Mouse (Mus musculus): ENCODE measurements around the gene Pkp4. TPM values are rescaled to one million over a fixed set of nuclear protein-coding genes. Genes with fewer than 3 reads are reported as not detected.

Gene Pkp4
- polyA plus RNA-seq, 1 experiment from 2014 or later = 30.8 TPM

GRCm38 (mm10) chr2:59313293-59313692 is 152.6 kb downstream of the Pkp4 start:
- Histone ChIP-seq H3K27ac (no peak overlapping the region), H3K9me3 (peaks cover 1% of the 10 kb centered on the region; the same call in 1 of the 2 replicates), H3K4me3 (no peak overlapping the region), H3K36me3 (peaks cover 56% of the 10 kb centered on the region), H3K27me3 (no peaks in the 10 kb centered on the region), H3K4me2 (no peak overlapping the region), H3K4me1 (no peaks in the 10 kb centered on the region), H3K9ac (no peak overlapping the region)
- ATAC-seq (ENCODE audit: borderline replicate concordance, extremely low read depth, low FRiP score, low TSS enrichment) = no peak
- WGBS = 62% methylated on average over 6 of the region's 6 CpGs

GRCm38 (mm10) chr2:59318631-59319030 is 158.0 kb downstream of the Pkp4 start:
- Histone ChIP-seq H3K27me3 (no peaks in the 10 kb centered on the region), H3K4me1 (no peaks in the 10 kb centered on the region), H3K27ac (no peak overlapping the region), H3K4me2 (no peak overlapping the region), H3K9ac (no peak overlapping the region), H3K4me3 (no peak overlapping the region), H3K36me3 (peaks cover 53% of the 10 kb centered on the region), H3K9me3 (peaks cover 8% of the 10 kb centered on the region; the same call in 1 of the 2 replicates)
- 96% methylated on average over 1 of the region's 1 CpGs for WGBS
- ATAC-seq (ENCODE audit: borderline replicate concordance, extremely low read depth, low FRiP score, low TSS enrichment) = no peak

GRCm38 (mm10) chr2:59327946-59328345 is 167.3 kb downstream of the Pkp4 start:
- Histone ChIP-seq H3K4me2 (no peak overlapping the region), H3K9ac (no peak overlapping the region), H3K9me3 (no peaks in the 10 kb centered on the region), H3K27me3 (no peaks in the 10 kb centered on the region), H3K27ac (no peak overlapping the region), H3K4me1 (no peaks in the 10 kb centered on the region), H3K4me3 (no peak overlapping the region), H3K36me3 (peaks cover 8% of the 10 kb centered on the region)
- WGBS = 93% methylated on average over 5 of the region's 5 CpGs
- no peak for ATAC-seq (ENCODE audit: borderline replicate concordance, extremely low read depth, low FRiP score, low TSS enrichment)

- H3K9ac ChIP-seq = no peak overlapping the region
- no peak overlapping the region for H3K4me3 ChIP-seq
- H3K9me3 ChIP-seq = no peaks in the 10 kb centered on the region
- no peak overlapping the region for H3K27ac ChIP-seq
- peaks cover 8% of the 10 kb centered on the region; the same call in 1 of the 2 replicates for H3K36me3 ChIP-seq
- no peak overlapping the region for H3K4me2 ChIP-seq
- no peak for ATAC-seq (ENCODE audit: borderline replicate concordance, extremely low read depth, low FRiP score, low TSS enrichment)
- no peaks in the 10 kb centered on the region for H3K4me1 ChIP-seq
- H3K27me3 ChIP-seq = no peaks in the 10 kb centered on the region
- WGBS = 85% methylated on average over 9 of the region's 9 CpGs
These were observed 170.4 kb downstream of the Pkp4 start for GRCm38 (mm10) chr2:59331093-59331492.

- Histone ChIP-seq H3K36me3 (peaks cover 13% of the 10 kb centered on the region; the same call in 1 of the 2 replicates), H3K9ac (no peak overlapping the region), H3K27ac (no peak overlapping the region), H3K4me3 (no peak overlapping the region), H3K9me3 (no peaks in the 10 kb centered on the region), H3K4me1 (no peaks in the 10 kb centered on the region), H3K4me2 (no peak overlapping the region), H3K27me3 (no peaks in the 10 kb centered on the region)
- WGBS = 95% methylated on average over 4 of the region's 4 CpGs
- no peak for ATAC-seq (ENCODE audit: borderline replicate concordance, extremely low read depth, low FRiP score, low TSS enrichment)
These were observed 171.9 kb downstream of the Pkp4 start for GRCm38 (mm10) chr2:59332523-59332922.

- ATAC-seq (ENCODE audit: borderline replicate concordance, extremely low read depth, low FRiP score, low TSS enrichment) = no peak
- H3K27me3 ChIP-seq = no peaks in the 10 kb centered on the region
- H3K9ac ChIP-seq = no peak overlapping the region
- no peak overlapping the region for H3K27ac ChIP-seq
- H3K9me3 ChIP-seq = no peaks in the 10 kb centered on the region
- no peaks in the 10 kb centered on the region for H3K4me1 ChIP-seq
- peaks cover 48% of the 10 kb centered on the region for H3K36me3 ChIP-seq
- H3K4me3 ChIP-seq = no peak overlapping the region
- no peak overlapping the region for H3K4me2 ChIP-seq
- WGBS = 58% methylated on average over 11 of the region's 11 CpGs
These were observed 177.9 kb downstream of the Pkp4 start for GRCm38 (mm10) chr2:59338501-59338900.

GRCm38 (mm10) chr2:59338926-59339325 is 178.3 kb downstream of the Pkp4 start:
- H3K27ac ChIP-seq = no peak overlapping the region
- WGBS = 84% methylated on average over 8 of the region's 8 CpGs
- H3K4me3 ChIP-seq = no peak overlapping the region
- H3K27me3 ChIP-seq = no peaks in the 10 kb centered on the region
- H3K4me2 ChIP-seq = no peak overlapping the region
- no peaks in the 10 kb centered on the region for H3K4me1 ChIP-seq
- H3K9ac ChIP-seq = no peak overlapping the region
- no peak for ATAC-seq (ENCODE audit: borderline replicate concordance, extremely low read depth, low FRiP score, low TSS enrichment)
- H3K9me3 ChIP-seq = no peaks in the 10 kb centered on the region
- peaks cover 52% of the 10 kb centered on the region for H3K36me3 ChIP-seq

GRCm38 (mm10) chr2:59339776-59340539 is 179.3 kb downstream of the Pkp4 start:
- no peaks in the 10 kb centered on the region for H3K4me1 ChIP-seq
- no peak overlapping the region for H3K4me3 ChIP-seq
- no peak overlapping the region for H3K27ac ChIP-seq
- peaks cover 60% of the 10 kb centered on the region for H3K36me3 ChIP-seq
- ATAC-seq (ENCODE audit: borderline replicate concordance, extremely low read depth, low FRiP score, low TSS enrichment) = no peak
- H3K27me3 ChIP-seq = no peaks in the 10 kb centered on the region
- no peak overlapping the region for H3K4me2 ChIP-seq
- no peaks in the 10 kb centered on the region for H3K9me3 ChIP-seq
- no peak overlapping the region for H3K9ac ChIP-seq
- WGBS = 81% methylated on average over 5 of the region's 5 CpGs

- Histone ChIP-seq H3K4me2 (no peak overlapping the region), H3K27ac (no peak overlapping the region), H3K36me3 (peaks cover 67% of the 10 kb centered on the region), H3K27me3 (no peaks in the 10 kb centered on the region), H3K9me3 (no peaks in the 10 kb centered on the region), H3K4me3 (no peak overlapping the region), H3K9ac (no peak overlapping the region), H3K4me1 (no peaks in the 10 kb centered on the region)
- ATAC-seq (ENCODE audit: borderline replicate concordance, extremely low read depth, low FRiP score, low TSS enrichment) = no peak
- WGBS = 100% methylated on average over 1 of the region's 1 CpGs
These were observed 180.2 kb downstream of the Pkp4 start for GRCm38 (mm10) chr2:59340878-59341277.

- H3K4me3 ChIP-seq = no peak overlapping the region
- no peak overlapping the region for H3K4me2 ChIP-seq
- no peak for ATAC-seq (ENCODE audit: borderline replicate concordance, extremely low read depth, low FRiP score, low TSS enrichment)
- no peak overlapping the region for H3K9ac ChIP-seq
- WGBS = 84% methylated on average over 6 of the region's 6 CpGs
- no peaks in the 10 kb centered on the region for H3K9me3 ChIP-seq
- H3K27ac ChIP-seq = no peak overlapping the region
- peaks cover 66% of the 10 kb centered on the region for H3K36me3 ChIP-seq
- H3K27me3 ChIP-seq = no peaks in the 10 kb centered on the region
- no peaks in the 10 kb centered on the region for H3K4me1 ChIP-seq
These were observed 182.1 kb downstream of the Pkp4 start for GRCm38 (mm10) chr2:59342591-59343210.

GRCm38 (mm10) chr2:59343834-59344233 is 183.2 kb downstream of the Pkp4 start:
- Histone ChIP-seq H3K27ac (no peak overlapping the region), H3K9me3 (no peaks in the 10 kb centered on the region), H3K9ac (no peak overlapping the region), H3K4me2 (no peak overlapping the region), H3K4me3 (no peak overlapping the region), H3K36me3 (peaks cover 62% of the 10 kb centered on the region), H3K4me1 (no peaks in the 10 kb centered on the region), H3K27me3 (no peaks in the 10 kb centered on the region)
- 81% methylated on average over 11 of the region's 11 CpGs for WGBS
- no peak for ATAC-seq (ENCODE audit: borderline replicate concordance, extremely low read depth, low FRiP score, low TSS enrichment)

GRCm38 (mm10) chr2:59344699-59345098 is 184.0 kb downstream of the Pkp4 start:
- no peak overlapping the region for H3K9ac ChIP-seq
- H3K4me2 ChIP-seq = no peak overlapping the region
- 90% methylated on average over 13 of the region's 13 CpGs for WGBS
- H3K27me3 ChIP-seq = no peaks in the 10 kb centered on the region
- H3K4me1 ChIP-seq = no peaks in the 10 kb centered on the region
- H3K4me3 ChIP-seq = no peak overlapping the region
- no peak overlapping the region for H3K27ac ChIP-seq
- no peak for ATAC-seq (ENCODE audit: borderline replicate concordance, extremely low read depth, low FRiP score, low TSS enrichment)
- peaks cover 58% of the 10 kb centered on the region; the same call in 1 of the 2 replicates for H3K36me3 ChIP-seq
- H3K9me3 ChIP-seq = no peaks in the 10 kb centered on the region

All from lung, embryonic 15.5 days (tissue).